Mouse (Mus musculus): ENCODE data around the gene Nav3.

- TF ChIP-seq POLR2A (IDR thresholded peaks at IDR 0.05; ENCODE audit: extremely low read depth, insufficient read depth, low read length) = no peak
- TF ChIP-seq CTCF (IDR thresholded peaks at IDR 0.05; ENCODE audit: low read depth, low read length) = no peak
Observed at GRCm38 (mm10) chr10:109741664-109742063, 714.3 kb downstream of the Nav3 start.

All from liver, adult 2 months (tissue).